Mouse (Mus musculus) stomach, postnatal 0 days (tissue): ENCODE results near the gene Nr4a1. TPM values are rescaled to one million over a fixed set of nuclear protein-coding genes. Genes with fewer than 3 reads are reported as not detected.

ENCODE experiments used
- ATAC-seq: fragments of 200-750 bp; cut with Nextera tagmentation; 2 replicates; pipeline ENCODE4 v1.8.0; 2017; ENCODE audit not compliant: low FRiP score, low TSS enrichment
- DNase-seq: peaks from one replicate; pipeline ENCODE4 v3.0.0-alpha.2; 2016; ENCODE audit warnings: low spot score
- H3K27ac ChIP-seq: fragments of 300-500 bp; sonication (generic); replicated peaks from 2 replicates; pipeline ENCODE4 v1.5.1; 2014; ENCODE audit warnings: mild to moderate bottlenecking, control low read depth
- H3K27me3 ChIP-seq: fragments of 300-500 bp; sonication (generic); 2 replicates; pipeline ENCODE4 v1.6.1; 2014; ENCODE audit warnings: low read length; ENCODE audit not compliant: control insufficient read depth, insufficient read depth
- H3K36me3 ChIP-seq: fragments of 300-500 bp; sonication (generic); 2 replicates; pipeline ENCODE4 v1.6.1; 2014; ENCODE audit warnings: low read length, mixed read lengths; ENCODE audit not compliant: control insufficient read depth, insufficient read depth
- H3K4me1 ChIP-seq: fragments of 300-500 bp; sonication (generic); replicated peaks from 2 replicates; pipeline ENCODE4 v1.6.1; 2014; ENCODE audit warnings: antibody characterized with exemption; ENCODE audit not compliant: control insufficient read depth, insufficient read depth
- H3K4me2 ChIP-seq: fragments of 300-500 bp; sonication (generic); replicated peaks from 2 replicates; pipeline ENCODE4 v1.6.1; 2014; ENCODE audit warnings: low read depth, mild to moderate bottlenecking, control low read depth, moderate library complexity
- H3K4me3 ChIP-seq: fragments of 300-500 bp; sonication (generic); 2 replicates; pipeline ENCODE4 v1.5.1; 2014; ENCODE audit warnings: low read depth, low read length, control low read depth
- H3K9ac ChIP-seq: fragments of 300-500 bp; sonication (generic); 2 replicates; pipeline ENCODE4 v1.6.1; 2014; ENCODE audit warnings: mild to moderate bottlenecking, low read length, control low read depth, mixed read lengths
- H3K9me3 ChIP-seq: fragments of 300-500 bp; sonication (generic); 2 replicates; pipeline ENCODE4 v1.6.1; 2016; ENCODE audit warnings: low read length; ENCODE audit not compliant: control insufficient read depth
- CTCF ChIP-seq: IDR thresholded peaks from 2 replicates; pipeline ENCODE4 v1.5.1; 2016; ENCODE audit warnings: antibody characterized with exemption, low read depth, mild to moderate bottlenecking, moderate library complexity
- EP300 ChIP-seq: optimal IDR thresholded peaks from 2 replicates; pipeline ENCODE3; 2016; ENCODE audit warnings: antibody characterized with exemption
- WGBS: fragments of 180-500 bp; shearing (Covaris S2); extraction: QIAGEN DNeasy Blood & Tissue Kit; methylation state at CpG from one replicate; pipeline ENCODE4 v1.1.7; 2014; 5-methylcytosine and 5-hydroxymethylcytosine counted together
- polyA plus RNA-seq: library from polyadenylated mRNA; unstranded; fragments of >200 nt; fragmentation: Nextera tagmentation; extraction: Ambion mirVana; gene quantifications from 2 replicates; pipeline ENCODE4 v1.2.1, GENCODE M21; 2015

Gene Nr4a1
- polyA plus RNA-seq, 1 experiment from 2014 or later = 9.4 TPM

- WGBS = 90% methylated on average over 29 of the region's 29 CpGs
- Histone ChIP-seq H3K4me1 (peaks cover 9% of the 10 kb centered on the region; the same call in 1 of the 2 replicates), H3K27ac (no peak overlapping the region), H3K4me2 (no peak overlapping the region), H3K27me3 (no peaks in the 10 kb centered on the region), H3K9ac (no peak overlapping the region), H3K4me3 (no peak overlapping the region), H3K9me3 (no peaks in the 10 kb centered on the region), H3K36me3 (peaks cover 24% of the 10 kb centered on the region)
- ATAC-seq (no peak), DNase-seq (no peak)
- TF ChIP-seq CTCF = no peak
- TF ChIP-seq EP300 = no peak
These were observed 16.2 kb downstream of the Nr4a1 start for GRCm38 (mm10) chr15:101270101-101270820.

DNA sequence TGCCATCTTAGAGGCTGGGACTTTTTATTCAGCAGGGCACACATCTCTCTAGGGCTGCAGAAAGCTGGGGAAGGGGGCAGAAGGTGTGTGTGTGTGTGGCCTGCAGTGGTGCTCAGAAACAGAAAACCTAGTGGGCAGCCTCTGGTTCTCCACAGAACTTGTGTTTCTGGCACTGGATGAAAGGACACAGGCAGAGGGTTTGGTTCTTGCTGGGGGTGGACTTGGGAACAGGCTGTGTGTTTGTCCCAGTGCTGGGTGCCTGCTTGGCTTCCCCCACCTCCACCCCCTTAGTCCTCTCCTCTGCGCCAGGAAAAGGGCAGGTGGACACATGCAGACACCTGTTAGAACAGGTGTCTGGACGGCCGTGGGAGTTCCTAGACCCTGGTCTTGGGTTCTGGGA lies 17.0 kb downstream of the Nr4a1 start:
- Histone ChIP-seq H3K36me3 (peaks cover 24% of the 10 kb centered on the region), H3K4me2 (no peak overlapping the region), H3K4me1 (peaks cover 4% of the 10 kb centered on the region; the same call in 1 of the 2 replicates), H3K4me3 (no peak overlapping the region), H3K27me3 (no peaks in the 10 kb centered on the region), H3K9ac (no peak overlapping the region; the same call in 1 of the 2 replicates), H3K27ac (no peak overlapping the region), H3K9me3 (no peaks in the 10 kb centered on the region)
- TF ChIP-seq CTCF = no peak
- TF ChIP-seq EP300 = no peak
- ATAC-seq (no peak), DNase-seq (no peak)
- WGBS = 63% methylated on average over 3 of the region's 3 CpGs

GRCm38 (mm10) chr15:101271513-101271912 lies 17.4 kb downstream of the Nr4a1 start:
- Histone ChIP-seq H3K27me3 (no peaks in the 10 kb centered on the region), H3K36me3 (peaks cover 24% of the 10 kb centered on the region), H3K4me1 (peaks cover 2% of the 10 kb centered on the region; the same call in 1 of the 2 replicates), H3K4me3 (no peak overlapping the region), H3K4me2 (no peak overlapping the region), H3K9ac (no peak overlapping the region), H3K27ac (no peak overlapping the region), H3K9me3 (no peaks in the 10 kb centered on the region)
- TF ChIP-seq CTCF = no peak
- no peak for TF ChIP-seq EP300
- ATAC-seq (no peak), DNase-seq (no peak)
- 88% methylated on average over 15 of the region's 15 CpGs for WGBS

DNA sequence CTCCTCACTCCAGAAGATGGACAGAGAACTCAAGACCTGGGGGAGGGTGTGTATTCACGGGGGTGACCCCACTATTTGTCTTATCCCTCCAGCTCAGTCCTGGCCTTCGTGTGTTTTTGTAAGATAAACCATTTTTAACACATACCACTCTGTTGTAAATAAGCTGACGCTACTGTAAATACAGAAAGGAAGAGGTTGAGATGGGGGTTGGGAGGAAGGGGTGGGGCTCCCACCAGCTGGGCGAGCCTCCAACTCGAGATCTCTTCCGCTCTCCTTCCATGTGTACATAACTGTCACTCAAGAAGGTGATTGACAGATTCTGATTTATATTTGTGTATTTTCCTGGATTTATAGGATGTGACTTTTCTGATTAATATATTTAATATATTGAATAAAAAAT lies 20.3 kb downstream of the Nr4a1 start:
- TF ChIP-seq EP300 (no peak), CTCF (no peak)
- Histone ChIP-seq H3K9ac (no peak overlapping the region), H3K4me1 (no peaks in the 10 kb centered on the region; the same call in none of the 2 replicates), H3K36me3 (peaks cover 24% of the 10 kb centered on the region), H3K27me3 (no peaks in the 10 kb centered on the region), H3K9me3 (no peaks in the 10 kb centered on the region), H3K4me2 (no peak overlapping the region), H3K4me3 (no peak overlapping the region), H3K27ac (no peak overlapping the region)
- ATAC-seq = no peak
- WGBS = 29% methylated on average over 6 of the region's 6 CpGs
- DNase-seq = no peak

DNA sequence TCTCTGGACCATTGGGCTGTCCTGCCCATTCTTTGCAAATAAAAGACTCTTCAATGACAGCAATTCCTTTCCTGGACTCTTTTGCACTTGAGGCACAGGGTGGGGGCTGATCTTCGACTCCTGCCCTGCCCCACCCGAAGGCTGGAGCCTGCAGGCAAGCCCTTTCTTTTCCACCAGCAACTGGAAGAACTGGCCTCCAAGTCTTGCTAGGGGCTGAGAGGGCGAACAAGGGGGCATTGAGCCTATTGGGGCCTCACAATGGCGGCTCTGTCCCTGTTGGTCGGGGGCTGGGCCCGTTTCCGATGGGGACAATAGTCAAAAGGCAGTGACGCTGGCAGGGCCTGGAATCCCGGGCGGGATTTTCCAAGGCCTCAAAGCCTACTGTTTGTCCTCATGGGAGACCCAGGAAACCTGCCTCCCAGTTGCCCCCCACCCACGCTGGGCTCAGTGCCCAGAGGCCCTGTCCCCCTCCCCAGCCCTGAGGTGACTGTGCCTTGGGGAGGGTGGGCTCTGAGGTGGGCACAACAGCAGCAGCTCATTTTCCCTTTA lies 23.4 kb downstream of the Nr4a1 start:
- Histone ChIP-seq H3K9ac (no peak overlapping the region), H3K4me1 (no peaks in the 10 kb centered on the region; the same call in none of the 2 replicates), H3K4me3 (no peak overlapping the region), H3K27ac (no peak overlapping the region), H3K36me3 (peaks cover 13% of the 10 kb centered on the region), H3K4me2 (no peak overlapping the region), H3K27me3 (no peaks in the 10 kb centered on the region), H3K9me3 (no peaks in the 10 kb centered on the region)
- 40% methylated on average over 11 of the region's 11 CpGs for WGBS
- DNase-seq (peak; percentile 39), ATAC-seq (peak; percentile 17; the same call in 1 of the 2 replicates)
- TF ChIP-seq CTCF = no peak
- TF ChIP-seq EP300 = no peak

DNA sequence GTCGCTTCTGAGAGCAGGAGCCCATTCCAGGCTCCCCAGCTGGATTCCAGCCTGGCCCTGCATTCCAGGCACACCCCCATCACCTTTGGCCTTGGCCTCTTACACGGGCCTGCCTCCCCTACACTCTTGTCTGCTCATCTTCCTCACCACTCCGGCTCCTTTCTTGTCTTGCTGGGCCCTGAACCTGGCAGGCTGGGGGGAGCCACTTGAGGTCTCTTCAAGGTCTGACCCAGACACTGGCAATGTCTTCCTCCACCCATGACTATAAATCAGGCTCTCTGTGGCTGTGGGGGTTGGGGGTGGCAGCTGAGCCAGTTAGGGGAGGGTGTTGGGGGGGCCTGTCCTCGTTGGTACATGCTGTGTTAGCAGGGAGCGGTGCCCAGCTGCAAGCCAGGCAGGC lies 24.5 kb downstream of the Nr4a1 start:
- H3K27me3 ChIP-seq = no peaks in the 10 kb centered on the region
- TF ChIP-seq CTCF = no peak
- no peak for TF ChIP-seq EP300
- H3K9me3 ChIP-seq = no peaks in the 10 kb centered on the region
- H3K36me3 ChIP-seq = peaks cover 6% of the 10 kb centered on the region
- whole genome bisulfite sequencing = 37% methylated on average over 5 of the region's 5 CpGs
- H3K4me2 ChIP-seq = no peak overlapping the region
- ATAC-seq (no peak), DNase-seq (no peak)
- H3K4me1 ChIP-seq = no peaks in the 10 kb centered on the region; the same call in none of the 2 replicates
- H3K9ac ChIP-seq = peak overlapping the region; percentile 35
- no peak overlapping the region for H3K4me3 ChIP-seq
- H3K27ac ChIP-seq = no peak overlapping the region; the same call in 1 of the 2 replicates
